Mouse (Mus musculus) liver, embryonic 15.5 days (tissue): ENCODE measurements around the gene Gm614. TPM values are rescaled to one million over a fixed set of nuclear protein-coding genes. Genes with fewer than 3 reads are reported as not detected.

ENCODE experiments used
- ATAC-seq: fragments of 200-750 bp; cut with Nextera tagmentation; 2 replicates; pipeline ENCODE4 v1.8.0; 2017; ENCODE audit warnings: moderate number of reproducible peaks, mild to moderate bottlenecking, moderate library complexity; ENCODE audit not compliant: insufficient read depth
- H3K27ac ChIP-seq: fragments of 300-500 bp; sonication (generic); replicated peaks from 2 replicates; pipeline ENCODE4 v1.5.1; 2015; ENCODE audit warnings: mild to moderate bottlenecking, inconsistent platforms
- H3K27me3 ChIP-seq: fragments of 300-500 bp; sonication (generic); 2 replicates; pipeline ENCODE4 v1.6.1; 2015; ENCODE audit warnings: mild to moderate bottlenecking, inconsistent platforms
- H3K36me3 ChIP-seq: fragments of 300-500 bp; sonication (generic); replicated peaks from 2 replicates; pipeline ENCODE4 v1.6.1; 2015; ENCODE audit warnings: moderate library complexity, mild to moderate bottlenecking, inconsistent platforms
- H3K4me1 ChIP-seq: fragments of 300-500 bp; sonication (generic); replicated peaks from 2 replicates; pipeline ENCODE4 v1.6.1; 2015; ENCODE audit warnings: inconsistent platforms
- H3K4me2 ChIP-seq: fragments of 300-500 bp; sonication (generic); 2 replicates; pipeline ENCODE4 v1.6.1; 2015; ENCODE audit warnings: moderate library complexity, mild to moderate bottlenecking, inconsistent platforms
- H3K4me3 ChIP-seq: fragments of 300-500 bp; sonication (generic); replicated peaks from 2 replicates; pipeline ENCODE4 v1.5.1; 2015; ENCODE audit warnings: mild to moderate bottlenecking, inconsistent platforms
- H3K9ac ChIP-seq: fragments of 300-500 bp; sonication (generic); 2 replicates; pipeline ENCODE4 v1.6.1; 2015; ENCODE audit warnings: moderate library complexity, mild to moderate bottlenecking, inconsistent platforms
- H3K9me3 ChIP-seq: fragments of 300-500 bp; sonication (generic); replicated peaks from 2 replicates; pipeline ENCODE4 v1.6.1; 2016; ENCODE audit warnings: inconsistent platforms
- WGBS: fragments of 180-500 bp; shearing (Covaris S2); methylation state at CpG from one replicate; pipeline ENCODE4 v1.1.7; 2015; ENCODE audit warnings: mixed read lengths; ENCODE audit not compliant: insufficient replicate concordance; 5-methylcytosine and 5-hydroxymethylcytosine counted together
- polyA plus RNA-seq: library from polyadenylated mRNA; unstranded; fragments of >200 nt; fragmentation: Nextera tagmentation; extraction: Ambion mirVana; gene quantifications from 2 replicates; pipeline ENCODE4 v1.2.1, GENCODE M21; 2015

Gm614 gene
- polyA plus RNA-seq, 1 experiment from 2014 or later: not detected

- H3K27ac ChIP-seq: peak overlapping the region; percentile 73
- peak; percentile 33 for ATAC-seq
- WGBS: 9% methylated on average over 26 of the region's 26 CpGs
Observed at GRCm38 (mm10) chrX:101254740-101255139, 9.1 kb downstream of the Gm614 start.

GRCm38 (mm10) chrX:101253952-101254729, 9.7 kb downstream of the Gm614 start, which contains the start of gene Foxo4:
Gene Foxo4 (plus strand): TSS chrX:101254528.
- WGBS: 16% methylated on average over 47 of the region's 47 CpGs

More at GRCm38 (mm10) chrX:101254740-101255139, 9.1 kb downstream of the Gm614 start:
- Histone ChIP-seq H3K4me1 (peaks cover 16% of the 10 kb centered on the region), H3K9me3 (no peaks in the 10 kb centered on the region), H3K4me3 (peak overlapping the region; percentile 70), H3K27me3 (peaks cover 6% of the 10 kb centered on the region; the same call in 1 of the 2 replicates), H3K36me3 (peaks cover 23% of the 10 kb centered on the region), H3K9ac (peak overlapping the region; percentile 75), H3K4me2 (peak overlapping the region; percentile 74)

GRCm38 (mm10) chrX:101245011-101245410, 18.8 kb downstream of the Gm614 start:
- no peak for ATAC-seq
- H3K27me3 ChIP-seq: peaks cover 31% of the 10 kb centered on the region
- WGBS: 17% methylated on average over 1 of the region's 1 CpGs

More at GRCm38 (mm10) chrX:101253952-101254729, 9.7 kb downstream of the Gm614 start, which contains the start of gene Foxo4:
- H3K9me3 ChIP-seq: no peaks in the 10 kb centered on the region
- H3K27ac ChIP-seq: peak within 1 kb of the TSS; percentile 73
- H3K4me2 ChIP-seq: peak within 1 kb of the TSS; percentile 74
- ATAC-seq: peak; percentile 92
- H3K27me3 ChIP-seq: peaks cover 10% of the 10 kb centered on the region
- H3K4me3 ChIP-seq: peak within 1 kb of the TSS; percentile 70
- H3K9ac ChIP-seq: peak within 1 kb of the TSS; percentile 75
- H3K36me3 ChIP-seq: peaks cover 19% of the 10 kb centered on the region
- H3K4me1 ChIP-seq: peaks cover 16% of the 10 kb centered on the region

GRCm38 (mm10) chrX:101222796-101223162, 41.0 kb downstream of the Gm614 start:
- no peaks in the 10 kb centered on the region for H3K9me3 ChIP-seq
- H3K36me3 ChIP-seq: no peaks in the 10 kb centered on the region
- H3K4me1 ChIP-seq: no peaks in the 10 kb centered on the region; the same call in 1 of the 2 replicates
- H3K4me2 ChIP-seq: peak overlapping the region; percentile 72
- ATAC-seq: no peak
- peaks cover 10% of the 10 kb centered on the region for H3K27me3 ChIP-seq
- peak overlapping the region; percentile 68 for H3K4me3 ChIP-seq
- no peak overlapping the region for H3K27ac ChIP-seq
- WGBS: 27% methylated on average over 7 of the region's 7 CpGs
- H3K9ac ChIP-seq: no peak overlapping the region; the same call in 1 of the 2 replicates

More at GRCm38 (mm10) chrX:101245011-101245410, 18.8 kb downstream of the Gm614 start:
- Histone ChIP-seq H3K36me3 (no peaks in the 10 kb centered on the region), H3K4me1 (no peaks in the 10 kb centered on the region), H3K27ac (no peak overlapping the region), H3K4me2 (no peak overlapping the region), H3K4me3 (no peak overlapping the region), H3K9me3 (no peaks in the 10 kb centered on the region), H3K9ac (no peak overlapping the region)

GRCm38 (mm10) chrX:101221834-101222795, 41.7 kb downstream of the Gm614 start, which contains the start of gene Snx12:
Gene Snx12 (minus strand): TSS chrX:101222563.
- Histone ChIP-seq H3K4me1 (no peaks in the 10 kb centered on the region; the same call in 1 of the 2 replicates), H3K9me3 (no peaks in the 10 kb centered on the region), H3K9ac (peak within 1 kb of the TSS; percentile 54), H3K27ac (peak within 1 kb of the TSS; percentile 64), H3K4me3 (peak within 1 kb of the TSS; percentile 68), H3K36me3 (no peaks in the 10 kb centered on the region), H3K4me2 (peak within 1 kb of the TSS; percentile 72), H3K27me3 (peaks cover 10% of the 10 kb centered on the region)
- ATAC-seq: peak; percentile 96
- 19% methylated on average over 55 of the region's 55 CpGs for WGBS

Other genes starting within 250 kb of the Gm614 start
- gene Tex11, start 204.3 kb downstream of the Gm614 start, polyA plus RNA-seq: not detected in 2 replicates
- 0.23 and 0.31 TPM in 2 replicates for gene Slc7a3, start 178.0 kb downstream of the Gm614 start, polyA plus RNA-seq
- 15.9 and 18.1 TPM in 2 replicates for gene Snx12, start 41.4 kb downstream of the Gm614 start, polyA plus RNA-seq
- 1.5 TPM in 2 replicates for gene Foxo4, start 9.5 kb downstream of the Gm614 start, polyA plus RNA-seq
- gene Il2rg, start 4.3 kb upstream of the Gm614 start, polyA plus RNA-seq: 9.4 and 9.6 TPM in 2 replicates
- gene Gm20489, start 5.0 kb upstream of the Gm614 start, polyA plus RNA-seq: not detected in 2 replicates
- gene Med12, start 10.0 kb upstream of the Gm614 start, polyA plus RNA-seq: 21.4 and 23.1 TPM in 2 replicates
- gene Nlgn3, start 35.2 kb upstream of the Gm614 start, polyA plus RNA-seq: 0.06 and 0.08 TPM in 2 replicates
- 111 and 148 TPM in 2 replicates for gene Gjb1, start 112.4 kb upstream of the Gm614 start, polyA plus RNA-seq
- gene Zmym3, start 156.9 kb upstream of the Gm614 start, polyA plus RNA-seq: 5.9 and 8.3 TPM in 2 replicates
- gene Nono, start 165.3 kb upstream of the Gm614 start, polyA plus RNA-seq: 107 TPM in 2 replicates
- gene Itgb1bp2, start 185.1 kb upstream of the Gm614 start, polyA plus RNA-seq: 3.8 and 5.6 TPM in 2 replicates